Mouse (Mus musculus) gastrocnemius, postnatal 4 days (tissue): ENCODE measurements around the gene Hoxc10. TPM values are rescaled to one million over a fixed set of nuclear protein-coding genes. Genes with fewer than 3 reads are reported as not detected.
A peak's percentile ranks its signal among the peaks of the same experiment; 100 is the strongest.

Experiments
- DNase-seq, 2 experiments: peaks; one replicate each; pipeline ENCODE4 v3.0.0; 2021 to 2022; ENCODE audit warnings: low spot score in 2 of 2, mixed read lengths in 2 of 2
- total RNA-seq, 2 experiments: library from RNA; stranded (reverse); gene quantifications; 2 replicates each; pipeline ENCODE4 v1.2.3; 2021

Gene Hoxc10
- total RNA-seq, 2 experiments from 2014 or later = 45.2 to 46.4 TPM

GRCm38 (mm10) chr15:102965892-102966775, 462 bp upstream of the Hoxc10 start:
- peak; percentile 96 to 97 for DNase-seq

- DNase-seq = no peak
Measured at GRCm38 (mm10) chr15:102967312-102967510, 615 bp downstream of the Hoxc10 start, which contains the start of gene Hoxc5. Gene Hoxc5, plus strand, starts transcription at chr15:102967443.

GRCm38 (mm10) chr15:102967511-102968397, 1.2 kb downstream of the Hoxc10 start:
- DNase-seq = no peak

- DNase-seq = no peak
Measured at GRCm38 (mm10) chr15:102969296-102969695, 2.7 kb downstream of the Hoxc10 start.

GRCm38 (mm10) chr15:102970740-102971139, 4.1 kb downstream of the Hoxc10 start:
- no peak for DNase-seq

GRCm38 (mm10) chr15:102972254-102972653, 5.7 kb downstream of the Hoxc10 start:
- no peak for DNase-seq

GRCm38 (mm10) chr15:102972753-102973152, 6.2 kb downstream of the Hoxc10 start:
- DNase-seq = no peak

GRCm38 (mm10) chr15:102975034-102975433, 8.4 kb downstream of the Hoxc10 start:
- no peak for DNase-seq

- DNase-seq = peak in 1 of 2 experiments; percentile 54
Measured at GRCm38 (mm10) chr15:102975688-102976111, 9.1 kb downstream of the Hoxc10 start.

- no peak for DNase-seq
Measured at GRCm38 (mm10) chr15:102976171-102976570, 9.6 kb downstream of the Hoxc10 start, which contains the start of gene Hoxc9. Gene Hoxc9, plus strand, starts transcription at chr15:102976439.

- no peak for DNase-seq
Measured at GRCm38 (mm10) chr15:102976631-102977422, 10.2 kb downstream of the Hoxc10 start.

GRCm38 (mm10) chr15:102977423-102977974, 10.9 kb downstream of the Hoxc10 start:
- DNase-seq = no peak

GRCm38 (mm10) chr15:102978615-102979515, 12.3 kb downstream of the Hoxc10 start:
- DNase-seq = no peak

GRCm38 (mm10) chr15:102979936-102980335, 13.3 kb downstream of the Hoxc10 start:
- no peak for DNase-seq

- no peak for DNase-seq
Measured at GRCm38 (mm10) chr15:102980352-102980751, 13.8 kb downstream of the Hoxc10 start.

GRCm38 (mm10) chr15:102980912-102981311, 14.3 kb downstream of the Hoxc10 start:
- DNase-seq = no peak

GRCm38 (mm10) chr15:102981379-102982288, 15.0 kb downstream of the Hoxc10 start:
- peak in 1 of 2 experiments; percentile 79 for DNase-seq

- DNase-seq = no peak
Measured at GRCm38 (mm10) chr15:102983716-102984115, 17.1 kb downstream of the Hoxc10 start.

GRCm38 (mm10) chr15:102984521-102984920, 17.9 kb downstream of the Hoxc10 start:
- no peak for DNase-seq
